Mouse (Mus musculus) kidney, postnatal 10 days (tissue): Measurements from ENCODE around the gene Pdap1.
A peak's percentile ranks its signal among the peaks of the same experiment; 100 is the strongest.
"Not testable (repeated sequence)": the region's sequence is repeated elsewhere in the genome, so short reads cannot be mapped to it uniquely, and the experiment has no call there.

ENCODE experiments used
- DNase-seq: peaks from one replicate; pipeline ENCODE4 v3.0.0; 2021; ENCODE audit warnings: mixed read lengths

The Pdap1 gene

GRCm38 (mm10) chr5:145118461-145118860 is 21.6 kb downstream of the Pdap1 start:
- DNase-seq, result no peak

- DNase-seq, result peak; percentile 37
Measured at GRCm38 (mm10) chr5:145118005-145118404, 22.0 kb downstream of the Pdap1 start.

- DNase-seq, result peak; percentile 81
Measured at GRCm38 (mm10) chr5:145116916-145117315, 23.1 kb downstream of the Pdap1 start.

- peak; percentile 81 for DNase-seq
Measured at GRCm38 (mm10) chr5:145116316-145116715, 23.7 kb downstream of the Pdap1 start.

GRCm38 (mm10) chr5:145115736-145116135 is 24.3 kb downstream of the Pdap1 start:
- no peak for DNase-seq

- DNase-seq, result peak; percentile 82
Measured at GRCm38 (mm10) chr5:145114606-145115473, 25.2 kb downstream of the Pdap1 start.

GRCm38 (mm10) chr5:145114071-145114605 is 25.9 kb downstream of the Pdap1 start, which contains the start of gene Arpc1b:
Arpc1b (plus strand) TSS chr5:145114215.
- DNase-seq, result peak; percentile 90

GRCm38 (mm10) chr5:145113416-145113815 is 26.6 kb downstream of the Pdap1 start:
- no peak for DNase-seq

- no peak for DNase-seq
Measured at GRCm38 (mm10) chr5:145112566-145112965, 27.5 kb downstream of the Pdap1 start.

- DNase-seq, result no peak
Measured at GRCm38 (mm10) chr5:145110401-145110800, 29.6 kb downstream of the Pdap1 start.

- no peak for DNase-seq
Measured at GRCm38 (mm10) chr5:145105694-145106275, 34.3 kb downstream of the Pdap1 start.

- no peak for DNase-seq
Measured at GRCm38 (mm10) chr5:145104328-145104727, 35.7 kb downstream of the Pdap1 start.

- DNase-seq, result no peak
Measured at GRCm38 (mm10) chr5:145102706-145103105, 37.3 kb downstream of the Pdap1 start.

GRCm38 (mm10) chr5:145101451-145101850 is 38.6 kb downstream of the Pdap1 start:
- DNase-seq, result not testable (repeated sequence)

- no peak for DNase-seq
Measured at GRCm38 (mm10) chr5:145100960-145101359, 39.1 kb downstream of the Pdap1 start.

- DNase-seq, result no peak
Measured at GRCm38 (mm10) chr5:145098340-145098821, 41.7 kb downstream of the Pdap1 start.

- DNase-seq, result no peak
Measured at GRCm38 (mm10) chr5:145096195-145096594, 43.8 kb downstream of the Pdap1 start.

GRCm38 (mm10) chr5:145089878-145090277 is 50.2 kb downstream of the Pdap1 start:
- no peak for DNase-seq

GRCm38 (mm10) chr5:145088186-145088585 is 51.9 kb downstream of the Pdap1 start:
- DNase-seq, result no peak

- DNase-seq, result no peak
Measured at GRCm38 (mm10) chr5:145084822-145085221, 55.2 kb downstream of the Pdap1 start.

GRCm38 (mm10) chr5:145083632-145084451 is 56.2 kb downstream of the Pdap1 start, which contains the start of the genes Arpc1a and Kpna7:
Arpc1a (plus strand) TSS chr5:145083830.
Kpna7 (minus strand) TSS chr5:145084030.
- peak; percentile 98 for DNase-seq

GRCm38 (mm10) chr5:145083201-145083600 is 56.8 kb downstream of the Pdap1 start:
- DNase-seq, result not testable (repeated sequence)
